Mouse (Mus musculus) ES-Bruce4 (cell line): ENCODE data around the gene Arl8a.
"Not testable (repeated sequence)": the region's sequence is repeated elsewhere in the genome, so short reads cannot be mapped to it uniquely, and the experiment has no call there.

Source experiments
- CTCF ChIP-seq: IDR thresholded peaks from one replicate; pipeline ENCODE4 v1.8.1; 2011; ENCODE audit warnings: low read depth, low read length
- EP300 ChIP-seq: IDR thresholded peaks from 2 replicates; pipeline ENCODE4 v1.6.1; 2011; ENCODE audit warnings: low read depth, low read length; ENCODE audit not compliant: insufficient read depth
- POLR2A ChIP-seq: IDR thresholded peaks from one replicate; pipeline ENCODE4 v1.8.1; 2011; ENCODE audit warnings: low read length; ENCODE audit not compliant: insufficient read depth

DNA sequence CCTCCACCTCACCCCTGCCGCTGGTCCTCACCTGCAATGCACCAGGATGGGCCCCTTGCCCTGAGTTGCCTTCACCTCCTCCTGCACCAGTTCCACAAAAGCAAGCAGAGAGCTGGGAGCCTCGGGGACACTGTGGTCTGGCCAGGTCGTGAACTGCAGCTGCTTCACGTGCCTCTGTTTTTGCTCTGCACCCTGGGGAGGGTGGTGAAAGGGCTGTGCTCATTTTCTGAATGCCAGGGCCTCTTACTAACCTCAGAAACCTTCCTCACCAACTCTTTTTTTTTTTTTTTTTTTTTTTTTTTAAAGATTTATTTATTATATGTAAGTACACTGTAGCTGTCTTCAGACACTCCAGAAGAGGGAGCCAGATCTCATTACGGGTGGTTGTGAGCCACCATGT is 35.4 kb upstream of the Arl8a start:
- TF ChIP-seq EP300, CTCF, POLR2A: not testable (repeated sequence)
